Mouse (Mus musculus): ENCODE data around the gene Cfdp1. TPM values are rescaled to one million over a fixed set of nuclear protein-coding genes. Genes with fewer than 3 reads are reported as not detected.
A peak's percentile ranks its signal among the peaks of the same experiment; 100 is the strongest.

The Cfdp1 gene
- polyA plus RNA-seq, 2 experiments = 129 to 210 TPM

DNA sequence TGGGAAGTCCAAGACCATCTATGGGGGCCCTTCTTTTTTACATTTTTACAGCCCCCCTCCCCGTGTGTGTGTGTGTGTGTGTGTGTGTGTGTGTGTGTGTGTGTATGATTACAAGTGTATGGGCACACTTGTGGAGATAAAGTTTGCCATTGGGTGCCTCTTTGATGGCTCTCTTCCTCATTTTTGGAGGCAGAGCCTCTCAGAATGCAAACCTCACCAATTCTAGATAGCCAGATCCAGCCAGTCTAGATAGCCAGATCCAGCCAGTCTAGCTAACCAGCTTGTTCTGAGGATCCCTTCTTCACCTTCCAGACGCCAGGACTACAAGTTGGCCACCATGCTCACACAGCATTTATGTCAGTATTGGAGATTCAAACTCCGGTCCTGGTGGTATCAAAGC is 17.2 kb upstream of the Cfdp1 start:
- H3K4me2 ChIP-seq (replicated peaks; ENCODE audit: low read depth, low read length, severe bottlenecking) = no peak overlapping the region
- no peak for ATAC-seq (ENCODE audit: low FRiP score, low read depth)
- no peak for DNase-seq (ENCODE audit: low spot score)
- WGBS = 90% methylated on average over 3 of the region's 3 CpGs
- H3K27ac ChIP-seq (replicated peaks; ENCODE audit: low read depth, low read length) = no peak overlapping the region
- no peak overlapping the region for H3K4me3 ChIP-seq (replicated peaks; ENCODE audit: low read length)
- no peaks in the 10 kb centered on the region for H3K9me3 ChIP-seq (ENCODE audit: control insufficient read depth, low read length)
- H3K36me3 ChIP-seq (ENCODE audit: control insufficient read depth, insufficient read depth, low read length) = no peaks in the 10 kb centered on the region; the same call in 1 of the 2 replicates
- H3K27me3 ChIP-seq (ENCODE audit: control insufficient read depth, insufficient read depth, low read length) = no peaks in the 10 kb centered on the region
- H3K9ac ChIP-seq (ENCODE audit: low read depth, low read length, severe bottlenecking) = no peak overlapping the region
- no peak for TF ChIP-seq POLR2A (IDR thresholded peaks at IDR 0.05; ENCODE audit: borderline replicate concordance, extremely low read depth, insufficient read depth, insufficient read length)
- peaks cover 8% of the 10 kb centered on the region; the same call in 1 of the 2 replicates for H3K4me1 ChIP-seq (ENCODE audit: control insufficient read depth, insufficient read depth, low read length)

DNA sequence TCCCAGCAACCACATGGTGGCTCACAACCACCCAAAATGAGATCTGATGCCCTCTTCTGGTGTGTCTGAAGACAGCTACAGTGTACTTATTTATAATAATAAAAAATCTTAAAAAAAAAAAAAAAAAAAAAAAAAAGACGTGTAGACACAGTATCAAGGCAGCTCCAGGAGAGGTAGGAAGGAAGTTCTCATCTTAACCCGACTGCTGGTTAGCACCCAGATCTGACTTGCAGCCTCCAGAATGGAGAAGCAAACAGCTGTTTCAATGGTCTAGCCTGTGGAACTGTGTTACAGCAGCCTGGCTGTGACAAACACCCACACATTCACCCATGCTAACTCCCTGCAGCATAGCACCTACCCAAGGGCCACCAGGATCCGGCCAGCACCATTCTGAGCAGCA is 16.3 kb upstream of the Cfdp1 start:
- no peak for ATAC-seq (ENCODE audit: low FRiP score, low read depth)
- Histone ChIP-seq H3K4me1 (ENCODE audit: control insufficient read depth, insufficient read depth, low read length) (peaks cover 3% of the 10 kb centered on the region; the same call in 1 of the 2 replicates), H3K4me2 (replicated peaks; ENCODE audit: low read depth, low read length, severe bottlenecking) (no peak overlapping the region), H3K36me3 (ENCODE audit: control insufficient read depth, insufficient read depth, low read length) (peaks cover 9% of the 10 kb centered on the region), H3K27ac (replicated peaks; ENCODE audit: low read depth, low read length) (no peak overlapping the region), H3K9me3 (ENCODE audit: control insufficient read depth, low read length) (no peaks in the 10 kb centered on the region), H3K27me3 (ENCODE audit: control insufficient read depth, insufficient read depth, low read length) (no peaks in the 10 kb centered on the region), H3K9ac (ENCODE audit: low read depth, low read length, severe bottlenecking) (no peak overlapping the region), H3K4me3 (replicated peaks; ENCODE audit: low read length) (no peak overlapping the region)
- no peak for TF ChIP-seq POLR2A (IDR thresholded peaks at IDR 0.05; ENCODE audit: borderline replicate concordance, extremely low read depth, insufficient read depth, insufficient read length)
- DNase-seq (ENCODE audit: low spot score) = no peak
- 85% methylated on average over 3 of the region's 3 CpGs for WGBS

DNA sequence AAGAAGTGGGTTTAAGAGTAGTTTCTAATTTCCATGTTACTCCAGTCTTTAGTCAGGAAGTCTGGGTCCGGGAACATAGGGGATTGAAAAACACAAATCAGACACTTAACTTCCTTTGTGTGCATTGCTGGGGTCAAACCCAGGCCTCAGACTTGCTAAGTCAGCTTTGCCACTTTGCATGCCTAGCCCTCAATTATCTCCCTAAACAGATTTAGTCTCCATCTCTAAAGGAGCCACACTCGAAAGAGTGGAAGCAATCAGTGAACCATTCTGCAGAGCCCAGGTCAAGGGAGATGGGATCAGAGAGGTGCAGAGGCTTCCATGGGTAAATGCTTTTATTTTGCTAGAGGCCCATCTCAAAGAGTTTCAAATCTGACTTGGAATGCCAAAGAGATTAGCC is 14.6 kb upstream of the Cfdp1 start:
- Histone ChIP-seq H3K4me2 (replicated peaks; ENCODE audit: low read depth, low read length, severe bottlenecking) (no peak overlapping the region), H3K4me1 (ENCODE audit: control insufficient read depth, insufficient read depth, low read length) (no peaks in the 10 kb centered on the region), H3K9ac (ENCODE audit: low read depth, low read length, severe bottlenecking) (no peak overlapping the region), H3K27ac (replicated peaks; ENCODE audit: low read depth, low read length) (no peak overlapping the region), H3K4me3 (replicated peaks; ENCODE audit: low read length) (no peak overlapping the region), H3K27me3 (ENCODE audit: control insufficient read depth, insufficient read depth, low read length) (no peaks in the 10 kb centered on the region), H3K36me3 (ENCODE audit: control insufficient read depth, insufficient read depth, low read length) (peaks cover 20% of the 10 kb centered on the region), H3K9me3 (ENCODE audit: control insufficient read depth, low read length) (no peaks in the 10 kb centered on the region)
- no peak for DNase-seq (ENCODE audit: low spot score)
- TF ChIP-seq POLR2A (IDR thresholded peaks at IDR 0.05; ENCODE audit: borderline replicate concordance, extremely low read depth, insufficient read depth, insufficient read length) = no peak
- WGBS = 66% methylated on average over 2 of the region's 2 CpGs
- no peak for ATAC-seq (ENCODE audit: low FRiP score, low read depth)

DNA sequence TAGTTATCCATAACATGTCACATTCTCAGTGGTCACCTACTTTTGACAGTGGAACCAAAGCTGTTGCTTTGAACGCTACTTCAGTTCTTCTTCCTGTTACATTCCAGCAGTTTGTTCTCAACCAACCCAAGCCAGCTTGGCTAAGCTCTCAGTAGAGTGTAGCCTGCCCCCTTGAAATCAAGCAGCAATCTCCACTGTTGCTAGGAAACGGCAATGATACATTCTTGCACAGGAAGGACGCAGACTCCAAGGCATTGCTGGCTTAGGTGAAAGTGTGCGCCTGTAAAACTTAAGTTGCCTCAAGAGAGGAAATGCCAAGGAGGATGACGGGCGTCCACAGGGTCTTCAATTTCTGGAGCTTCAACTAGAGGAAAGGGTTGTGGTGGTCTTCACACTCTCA is 11.8 kb upstream of the Cfdp1 start:
- ATAC-seq (ENCODE audit: low FRiP score, low read depth) (peak; percentile 30; the same call in 1 of the 2 replicates), DNase-seq (ENCODE audit: low spot score) (no peak)
- no peak overlapping the region for H3K4me2 ChIP-seq (replicated peaks; ENCODE audit: low read depth, low read length, severe bottlenecking)
- H3K27ac ChIP-seq (replicated peaks; ENCODE audit: low read depth, low read length) = no peak overlapping the region
- H3K36me3 ChIP-seq (ENCODE audit: control insufficient read depth, insufficient read depth, low read length) = peaks cover 20% of the 10 kb centered on the region
- H3K9me3 ChIP-seq (ENCODE audit: control insufficient read depth, low read length) = no peaks in the 10 kb centered on the region
- no peak overlapping the region for H3K4me3 ChIP-seq (replicated peaks; ENCODE audit: low read length)
- TF ChIP-seq POLR2A (IDR thresholded peaks at IDR 0.05; ENCODE audit: borderline replicate concordance, extremely low read depth, insufficient read depth, insufficient read length) = no peak
- H3K4me1 ChIP-seq (ENCODE audit: control insufficient read depth, insufficient read depth, low read length) = no peaks in the 10 kb centered on the region
- 76% methylated on average over 6 of the region's 6 CpGs for WGBS
- no peaks in the 10 kb centered on the region for H3K27me3 ChIP-seq (ENCODE audit: control insufficient read depth, insufficient read depth, low read length)
- H3K9ac ChIP-seq (ENCODE audit: low read depth, low read length, severe bottlenecking) = no peak overlapping the region

DNA sequence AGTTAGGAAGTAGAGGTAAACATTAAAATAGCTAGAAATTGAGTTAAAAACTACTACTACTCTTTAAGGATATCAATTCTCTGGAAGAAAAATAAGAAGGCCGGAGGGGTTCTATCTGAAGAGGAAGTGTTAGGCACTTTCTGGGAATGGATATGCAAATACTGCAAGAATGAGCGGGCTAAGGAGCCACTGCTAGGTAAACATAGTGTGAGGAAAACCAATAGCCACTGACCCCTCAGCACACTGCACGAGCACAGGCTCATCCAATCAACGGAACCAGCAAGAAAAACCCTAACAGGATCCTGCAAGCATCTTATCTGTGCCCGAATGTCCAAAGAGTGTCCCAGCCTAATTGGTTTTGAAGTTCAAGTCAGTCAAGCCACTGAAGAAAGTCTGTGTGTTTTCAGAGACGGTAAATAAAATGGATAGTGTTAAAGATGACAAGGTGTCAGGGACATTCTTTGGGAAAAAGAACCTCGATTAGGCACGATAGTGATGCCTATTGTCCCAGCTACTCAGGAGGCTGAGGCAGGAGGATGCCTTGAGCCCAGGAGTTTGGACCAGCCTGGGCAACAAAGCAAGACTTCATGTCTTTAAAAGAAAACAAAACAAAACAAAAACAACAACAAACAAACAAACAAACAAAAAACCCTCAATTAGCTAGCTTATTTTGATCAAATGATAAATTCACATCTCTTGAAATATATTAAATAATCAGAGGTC is 11.2 kb upstream of the Cfdp1 start:
- DNase-seq (ENCODE audit: low spot score) (no peak), ATAC-seq (ENCODE audit: low FRiP score, low read depth) (no peak)
- TF ChIP-seq POLR2A (IDR thresholded peaks at IDR 0.05; ENCODE audit: borderline replicate concordance, extremely low read depth, insufficient read depth, insufficient read length) = no peak
- Histone ChIP-seq H3K27me3 (ENCODE audit: control insufficient read depth, insufficient read depth, low read length) (no peaks in the 10 kb centered on the region), H3K36me3 (ENCODE audit: control insufficient read depth, insufficient read depth, low read length) (peaks cover 20% of the 10 kb centered on the region), H3K4me3 (replicated peaks; ENCODE audit: low read length) (no peak overlapping the region), H3K27ac (replicated peaks; ENCODE audit: low read depth, low read length) (no peak overlapping the region), H3K4me2 (replicated peaks; ENCODE audit: low read depth, low read length, severe bottlenecking) (no peak overlapping the region), H3K4me1 (ENCODE audit: control insufficient read depth, insufficient read depth, low read length) (no peaks in the 10 kb centered on the region), H3K9me3 (ENCODE audit: control insufficient read depth, low read length) (no peaks in the 10 kb centered on the region), H3K9ac (ENCODE audit: low read depth, low read length, severe bottlenecking) (no peak overlapping the region)
- 95% methylated on average over 8 of the region's 8 CpGs for WGBS

Measured in limb, embryonic 14.5 days (tissue).